Mouse (Mus musculus): Measurements from ENCODE around the gene Htr5a. TPM values are rescaled to one million over a fixed set of nuclear protein-coding genes. Genes with fewer than 3 reads are reported as not detected.

Gene Htr5a
- polyA plus RNA-seq, 1 experiment from 2014 or later: not detected

GRCm38 (mm10) chr5:27875341-27876105 is 33.6 kb downstream of the Htr5a start:
- no peaks in the 10 kb centered on the region for H3K9me3 ChIP-seq (ENCODE audit: control insufficient read depth, low read length)
- ATAC-seq (ENCODE audit: low FRiP score) (no peak), DNase-seq (ENCODE audit: low spot score) (no peak)
- no peak overlapping the region for H3K9ac ChIP-seq (ENCODE audit: low read depth, low read length)
- H3K27me3 ChIP-seq (ENCODE audit: control insufficient read depth, insufficient read depth, low read length): no peaks in the 10 kb centered on the region
- 69% methylated on average over 4 of the region's 4 CpGs for WGBS
- no peak overlapping the region for H3K4me3 ChIP-seq (ENCODE audit: low read depth, low read length)
- no peak overlapping the region for H3K4me2 ChIP-seq (replicated peaks; ENCODE audit: low read depth, low read length)
- H3K36me3 ChIP-seq (ENCODE audit: control insufficient read depth, insufficient read depth, low read length): no peaks in the 10 kb centered on the region
- peaks cover 5% of the 10 kb centered on the region; the same call in 1 of the 2 replicates for H3K4me1 ChIP-seq (replicated peaks; ENCODE audit: control insufficient read depth, insufficient read depth, low read length)
- no peak overlapping the region for H3K27ac ChIP-seq (ENCODE audit: low read depth, low read length)

- H3K27ac ChIP-seq (ENCODE audit: low read depth, low read length): no peak overlapping the region
- no peak overlapping the region for H3K9ac ChIP-seq (ENCODE audit: low read depth, low read length)
- peaks cover 5% of the 10 kb centered on the region; the same call in 1 of the 2 replicates for H3K4me1 ChIP-seq (replicated peaks; ENCODE audit: control insufficient read depth, insufficient read depth, low read length)
- no peak for ATAC-seq (ENCODE audit: low FRiP score)
- no peak for DNase-seq (ENCODE audit: low spot score)
- no peak overlapping the region for H3K4me2 ChIP-seq (replicated peaks; ENCODE audit: low read depth, low read length)
- no peaks in the 10 kb centered on the region for H3K36me3 ChIP-seq (ENCODE audit: control insufficient read depth, insufficient read depth, low read length)
- WGBS: 92% methylated on average over 5 of the region's 5 CpGs
- H3K9me3 ChIP-seq (ENCODE audit: control insufficient read depth, low read length): no peaks in the 10 kb centered on the region
- no peaks in the 10 kb centered on the region for H3K27me3 ChIP-seq (ENCODE audit: control insufficient read depth, insufficient read depth, low read length)
- no peak overlapping the region for H3K4me3 ChIP-seq (ENCODE audit: low read depth, low read length)
Measured at GRCm38 (mm10) chr5:27878356-27878755, 36.4 kb downstream of the Htr5a start.

GRCm38 (mm10) chr5:27879726-27880125 is 37.8 kb downstream of the Htr5a start:
- DNase-seq (ENCODE audit: low spot score): no peak
- Histone ChIP-seq H3K9me3 (ENCODE audit: control insufficient read depth, low read length) (no peaks in the 10 kb centered on the region), H3K9ac (ENCODE audit: low read depth, low read length) (no peak overlapping the region), H3K4me1 (replicated peaks; ENCODE audit: control insufficient read depth, insufficient read depth, low read length) (no peaks in the 10 kb centered on the region), H3K27ac (ENCODE audit: low read depth, low read length) (no peak overlapping the region), H3K4me2 (replicated peaks; ENCODE audit: low read depth, low read length) (no peak overlapping the region), H3K4me3 (ENCODE audit: low read depth, low read length) (no peak overlapping the region), H3K27me3 (ENCODE audit: control insufficient read depth, insufficient read depth, low read length) (no peaks in the 10 kb centered on the region), H3K36me3 (ENCODE audit: control insufficient read depth, insufficient read depth, low read length) (no peaks in the 10 kb centered on the region)
- ATAC-seq (ENCODE audit: low FRiP score): no peak
- WGBS: 80% methylated on average over 3 of the region's 3 CpGs

GRCm38 (mm10) chr5:27880329-27881036 is 38.5 kb downstream of the Htr5a start:
- no peak overlapping the region for H3K4me3 ChIP-seq (ENCODE audit: low read depth, low read length)
- no peak overlapping the region for H3K4me2 ChIP-seq (replicated peaks; ENCODE audit: low read depth, low read length)
- no peaks in the 10 kb centered on the region for H3K4me1 ChIP-seq (replicated peaks; ENCODE audit: control insufficient read depth, insufficient read depth, low read length)
- no peak overlapping the region for H3K9ac ChIP-seq (ENCODE audit: low read depth, low read length)
- no peaks in the 10 kb centered on the region for H3K27me3 ChIP-seq (ENCODE audit: control insufficient read depth, insufficient read depth, low read length)
- no peaks in the 10 kb centered on the region for H3K9me3 ChIP-seq (ENCODE audit: control insufficient read depth, low read length)
- no peaks in the 10 kb centered on the region for H3K36me3 ChIP-seq (ENCODE audit: control insufficient read depth, insufficient read depth, low read length)
- H3K27ac ChIP-seq (ENCODE audit: low read depth, low read length): no peak overlapping the region
- 70% methylated on average over 3 of the region's 3 CpGs for WGBS
- ATAC-seq (ENCODE audit: low FRiP score) (no peak), DNase-seq (ENCODE audit: low spot score) (no peak)

GRCm38 (mm10) chr5:27881261-27881660 is 39.3 kb downstream of the Htr5a start:
- Histone ChIP-seq H3K4me3 (ENCODE audit: low read depth, low read length) (no peak overlapping the region), H3K9ac (ENCODE audit: low read depth, low read length) (no peak overlapping the region), H3K27ac (ENCODE audit: low read depth, low read length) (no peak overlapping the region), H3K27me3 (ENCODE audit: control insufficient read depth, insufficient read depth, low read length) (no peaks in the 10 kb centered on the region), H3K9me3 (ENCODE audit: control insufficient read depth, low read length) (no peaks in the 10 kb centered on the region), H3K4me2 (replicated peaks; ENCODE audit: low read depth, low read length) (no peak overlapping the region), H3K4me1 (replicated peaks; ENCODE audit: control insufficient read depth, insufficient read depth, low read length) (no peaks in the 10 kb centered on the region), H3K36me3 (ENCODE audit: control insufficient read depth, insufficient read depth, low read length) (no peaks in the 10 kb centered on the region)
- 82% methylated on average over 2 of the region's 2 CpGs for WGBS
- no peak for ATAC-seq (ENCODE audit: low FRiP score)
- no peak for DNase-seq (ENCODE audit: low spot score)

- no peak for DNase-seq (ENCODE audit: low spot score)
- Histone ChIP-seq H3K36me3 (ENCODE audit: control insufficient read depth, insufficient read depth, low read length) (no peaks in the 10 kb centered on the region), H3K27ac (ENCODE audit: low read depth, low read length) (no peak overlapping the region), H3K27me3 (ENCODE audit: control insufficient read depth, insufficient read depth, low read length) (no peaks in the 10 kb centered on the region), H3K9me3 (ENCODE audit: control insufficient read depth, low read length) (no peaks in the 10 kb centered on the region), H3K4me3 (ENCODE audit: low read depth, low read length) (no peak overlapping the region), H3K4me2 (replicated peaks; ENCODE audit: low read depth, low read length) (no peak overlapping the region), H3K9ac (ENCODE audit: low read depth, low read length) (no peak overlapping the region), H3K4me1 (replicated peaks; ENCODE audit: control insufficient read depth, insufficient read depth, low read length) (no peaks in the 10 kb centered on the region)
- WGBS: 87% methylated on average over 3 of the region's 3 CpGs
- ATAC-seq (ENCODE audit: low FRiP score): no peak
Measured at GRCm38 (mm10) chr5:27888080-27888479, 46.1 kb downstream of the Htr5a start.

- H3K36me3 ChIP-seq (ENCODE audit: control insufficient read depth, insufficient read depth, low read length): no peaks in the 10 kb centered on the region
- no peak overlapping the region for H3K27ac ChIP-seq (ENCODE audit: low read depth, low read length)
- DNase-seq (ENCODE audit: low spot score) (no peak), ATAC-seq (ENCODE audit: low FRiP score) (no peak)
- WGBS: 92% methylated on average over 3 of the region's 3 CpGs
- H3K27me3 ChIP-seq (ENCODE audit: control insufficient read depth, insufficient read depth, low read length): no peaks in the 10 kb centered on the region
- H3K4me2 ChIP-seq (replicated peaks; ENCODE audit: low read depth, low read length): no peak overlapping the region
- H3K9ac ChIP-seq (ENCODE audit: low read depth, low read length): no peak overlapping the region
- no peaks in the 10 kb centered on the region for H3K4me1 ChIP-seq (replicated peaks; ENCODE audit: control insufficient read depth, insufficient read depth, low read length)
- H3K9me3 ChIP-seq (ENCODE audit: control insufficient read depth, low read length): no peaks in the 10 kb centered on the region
- no peak overlapping the region for H3K4me3 ChIP-seq (ENCODE audit: low read depth, low read length)
Measured at GRCm38 (mm10) chr5:27895961-27896360, 54.0 kb downstream of the Htr5a start.

- no peak overlapping the region for H3K27ac ChIP-seq (ENCODE audit: low read depth, low read length)
- DNase-seq (ENCODE audit: low spot score): no peak
- no peak overlapping the region for H3K4me2 ChIP-seq (replicated peaks; ENCODE audit: low read depth, low read length)
- no peaks in the 10 kb centered on the region for H3K36me3 ChIP-seq (ENCODE audit: control insufficient read depth, insufficient read depth, low read length)
- H3K9ac ChIP-seq (ENCODE audit: low read depth, low read length): no peak overlapping the region
- H3K9me3 ChIP-seq (ENCODE audit: control insufficient read depth, low read length): no peaks in the 10 kb centered on the region
- no peak for ATAC-seq (ENCODE audit: low FRiP score)
- no peaks in the 10 kb centered on the region for H3K27me3 ChIP-seq (ENCODE audit: control insufficient read depth, insufficient read depth, low read length)
- no peak overlapping the region for H3K4me3 ChIP-seq (ENCODE audit: low read depth, low read length)
- H3K4me1 ChIP-seq (replicated peaks; ENCODE audit: control insufficient read depth, insufficient read depth, low read length): no peaks in the 10 kb centered on the region
- WGBS: 77% methylated on average over 2 of the region's 2 CpGs
Measured at GRCm38 (mm10) chr5:27899756-27900155, 57.8 kb downstream of the Htr5a start.

- Histone ChIP-seq H3K36me3 (ENCODE audit: control insufficient read depth, insufficient read depth, low read length) (no peaks in the 10 kb centered on the region), H3K27me3 (ENCODE audit: control insufficient read depth, insufficient read depth, low read length) (no peaks in the 10 kb centered on the region), H3K4me2 (replicated peaks; ENCODE audit: low read depth, low read length) (no peak overlapping the region), H3K9ac (ENCODE audit: low read depth, low read length) (no peak overlapping the region), H3K9me3 (ENCODE audit: control insufficient read depth, low read length) (no peaks in the 10 kb centered on the region), H3K4me3 (ENCODE audit: low read depth, low read length) (no peak overlapping the region), H3K27ac (ENCODE audit: low read depth, low read length) (no peak overlapping the region), H3K4me1 (replicated peaks; ENCODE audit: control insufficient read depth, insufficient read depth, low read length) (no peaks in the 10 kb centered on the region)
- ATAC-seq (ENCODE audit: low FRiP score) (no peak), DNase-seq (ENCODE audit: low spot score) (no peak)
- 87% methylated on average over 4 of the region's 4 CpGs for WGBS
Measured at GRCm38 (mm10) chr5:27900186-27900585, 58.2 kb downstream of the Htr5a start.

Measured in hindbrain, embryonic 11.5 days (tissue).